Mouse (Mus musculus) lung, postnatal 10 days (tissue): ENCODE measurements at regions not wholly inside any gene's neighbourhood (a gene's known extent, or its start where the extent isn't known, plus 50 kb on each side); places are given as distances from the start of the nearest gene placed in this dataset.
"Not testable (repeated sequence)": the region's sequence is repeated elsewhere in the genome, so short reads cannot be mapped to it uniquely, and the experiment has no call there.

ENCODE experiments used
- DNase-seq: peaks from one replicate; pipeline ENCODE4 v3.0.0; 2021

- no peak for DNase-seq
These were observed 1248.1 kb upstream of the Adam24 start for GRCm38 (mm10) chr8:39426770-39427169.

DNA sequence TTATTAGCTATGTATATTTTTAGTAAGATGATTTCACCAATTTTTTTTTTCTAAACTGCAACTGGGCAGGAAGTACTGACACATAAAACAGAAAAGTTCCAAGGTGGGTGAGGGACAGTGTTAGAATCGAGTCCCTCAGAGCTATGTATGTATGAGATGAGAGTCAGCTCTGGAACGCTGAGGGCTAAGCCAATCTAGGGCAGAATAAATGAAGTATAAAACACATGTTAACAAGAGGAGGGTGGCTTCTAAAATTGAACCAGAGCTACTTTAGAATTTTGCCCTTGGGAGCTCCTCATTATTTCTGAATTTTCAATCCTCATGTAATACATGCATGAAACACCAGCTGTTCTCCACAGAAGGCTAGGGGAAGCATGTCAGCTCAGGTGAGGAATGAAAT, 1247.5 kb upstream of the Adam24 start:
- DNase-seq = no peak

- no peak for DNase-seq
These were observed 1234.1 kb upstream of the Adam24 start for GRCm38 (mm10) chr8:39440550-39441333.

DNA sequence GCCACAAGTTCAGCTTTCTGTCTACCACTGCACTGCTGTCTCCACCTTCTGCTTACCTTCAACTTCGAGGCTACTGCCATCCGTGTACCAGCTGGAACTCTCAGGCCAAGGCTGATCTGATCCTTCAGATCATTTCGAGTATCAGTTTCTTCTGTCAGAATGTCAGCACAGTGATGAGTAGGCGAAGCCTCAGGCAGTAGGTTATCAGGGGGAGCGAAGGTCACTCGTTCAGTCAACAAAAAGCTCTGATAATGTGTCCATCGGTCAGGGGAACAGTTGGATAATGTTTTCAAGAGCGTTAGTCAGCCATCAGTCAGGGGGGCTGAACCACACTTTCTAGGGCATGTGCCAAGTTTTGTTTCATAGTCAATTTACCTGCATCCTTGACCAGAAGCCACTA, 1183.7 kb upstream of the Adam24 start:
- DNase-seq = not testable (repeated sequence)

DNA sequence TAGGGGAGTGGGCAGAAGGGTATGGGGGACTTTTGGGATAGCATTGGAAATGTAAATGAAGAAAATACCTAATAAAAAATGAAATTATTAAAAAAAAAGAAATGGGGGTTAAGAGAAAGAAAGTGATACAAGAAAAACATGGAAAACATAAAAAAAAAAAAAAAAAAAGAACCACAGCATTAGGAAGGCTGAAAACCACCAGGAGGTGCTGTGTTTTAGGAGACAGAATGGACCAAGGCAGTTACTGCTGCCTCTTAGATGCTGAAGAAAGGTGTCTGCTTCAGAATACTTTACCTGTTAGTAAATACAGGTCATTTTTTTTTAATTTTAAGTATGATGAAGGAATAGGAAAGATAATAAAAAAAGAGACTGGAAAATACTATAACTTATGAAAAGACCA, 1174.5 kb upstream of the Adam24 start:
- DNase-seq = peak; percentile 4

DNA sequence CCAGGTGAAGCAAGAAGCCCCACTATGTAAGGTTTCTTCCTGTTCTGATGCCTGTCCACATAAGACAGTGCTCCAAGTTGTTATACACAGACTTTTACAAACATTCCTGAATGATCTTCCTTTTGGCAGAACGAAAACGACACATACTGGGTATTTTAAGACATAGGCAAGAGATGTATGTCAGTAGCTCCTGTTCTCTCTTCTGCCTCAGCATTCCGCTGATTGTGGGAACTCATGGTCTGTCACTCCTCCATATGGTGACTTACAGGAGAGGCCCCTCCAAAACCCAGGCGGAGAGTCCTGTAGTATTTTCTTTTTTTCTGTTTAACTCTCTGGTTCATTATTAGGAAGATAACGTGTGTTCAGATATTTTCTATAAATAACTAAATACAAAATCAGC, 1170.6 kb upstream of the Adam24 start:
- DNase-seq = no peak

- no peak for DNase-seq
These were observed 1161.9 kb upstream of the Adam24 start for GRCm38 (mm10) chr8:39512967-39513366.
